In genomic region chr13:23433206-23433605, GRCm38 (mm10) we compare ENCODE assay signal across 9 mouse cellular contexts. TPM values are rescaled to one million over a fixed set of nuclear protein-coding genes. Genes with fewer than 3 reads are reported as not detected.
DNase-seq lines count a peak whose midpoint lies in the region; ATAC-seq and TF ChIP-seq lines count a peak whose summit lies in the region.
"Had no signal": no experiment of that assay in that cellular context is flagged by ENCODE, and none has a peak within 500 bp of the region (broad histone marks: within the 10 kb centered on the region; RNA-seq: fewer than 3 reads in every experiment).

No protein-coding gene starts in this region.

- WGBS in heart, embryonic 11.5 days (ENCODE audit: insufficient replicate concordance): 15% methylated on average over 5 of the region's 5 CpGs
- WGBS in hindbrain, embryonic 16.5 days: 15% methylated on average over 5 of the region's 5 CpGs
- WGBS in midbrain, embryonic 15.5 days: 9% methylated on average over 5 of the region's 5 CpGs

- no peak for TF ChIP-seq POLR2A in cortical plate, adult 2 months (IDR thresholded peaks at IDR 0.05; ENCODE audit: extremely low read depth, insufficient read depth, low read length)

- H3K9ac ChIP-seq in heart, embryonic 11.5 days (ENCODE audit: low read depth, low read length): 0 out of 2 replicates have a peak overlapping the region, but pooled peaks have one; percentile 31
- H3K9ac ChIP-seq in hindbrain, embryonic 16.5 days (ENCODE audit: low read depth, low read length): peak overlapping the region; percentile 41; the same call in 1 of the 2 replicates
- H3K9ac ChIP-seq in midbrain, embryonic 15.5 days: peak overlapping the region; percentile 19; the same call in 1 of the 2 replicates

- ATAC-seq in heart, embryonic 11.5 days (replicated peaks; ENCODE audit: insufficient number of reproducible peaks, low FRiP score, low TSS enrichment): no peak
- ATAC-seq in hindbrain, embryonic 16.5 days: no peak
- no peak for ATAC-seq in midbrain, embryonic 15.5 days (replicated peaks)
- ATAC-seq in CD4-positive, CD25-positive, alpha-beta regulatory T cell, adult 4 months: no peak

- H3K4me3 ChIP-seq in heart, embryonic 11.5 days (ENCODE audit: low read depth, low read length): peak overlapping the region; percentile 51
- peak overlapping the region; percentile 54 for H3K4me3 ChIP-seq in cortical plate, adult 2 months (ENCODE audit: insufficient read depth, low read length)
- peak overlapping the region; percentile 55 for H3K4me3 ChIP-seq in hindbrain, embryonic 16.5 days (ENCODE audit: low read length)
- H3K4me3 ChIP-seq in midbrain, embryonic 15.5 days: peak overlapping the region; percentile 67

- peaks cover 6% of the 10 kb centered on the region for H3K4me1 ChIP-seq in heart, embryonic 11.5 days (ENCODE audit: control insufficient read depth, insufficient read depth, low read length)
- no peaks in the 10 kb centered on the region; the same call in 1 of the 2 replicates for H3K4me1 ChIP-seq in cortical plate, adult 2 months (ENCODE audit: control insufficient read depth, insufficient read depth, low read length)
- H3K4me1 ChIP-seq in hindbrain, embryonic 16.5 days (ENCODE audit: control insufficient read depth, insufficient read depth, low read depth, low read length): peaks cover 17% of the 10 kb centered on the region
- peaks cover 39% of the 10 kb centered on the region for H3K4me1 ChIP-seq in midbrain, embryonic 15.5 days

- peak overlapping the region; percentile 80 for H3K27ac ChIP-seq in heart, embryonic 11.5 days (ENCODE audit: low read depth, low read length)
- no peak overlapping the region for H3K27ac ChIP-seq in cortical plate, adult 2 months (ENCODE audit: insufficient read depth, low read length)
- H3K27ac ChIP-seq in hindbrain, embryonic 16.5 days (ENCODE audit: low read depth, low read length): no peak overlapping the region
- 0 out of 2 replicates have a peak overlapping the region, but pooled peaks have one; percentile 30 for H3K27ac ChIP-seq in midbrain, embryonic 15.5 days

- H3K36me3 ChIP-seq in heart, embryonic 11.5 days (ENCODE audit: control insufficient read depth, insufficient read depth, low read length): no peaks in the 10 kb centered on the region
- H3K36me3 ChIP-seq in hindbrain, embryonic 16.5 days (ENCODE audit: control insufficient read depth, insufficient read depth, low read length): no peaks in the 10 kb centered on the region
- no peaks in the 10 kb centered on the region for H3K36me3 ChIP-seq in midbrain, embryonic 15.5 days (replicated peaks)

- H3K27me3 ChIP-seq in heart, embryonic 11.5 days (ENCODE audit: control insufficient read depth, insufficient read depth, low read length): no peaks in the 10 kb centered on the region
- H3K27me3 ChIP-seq in hindbrain, embryonic 16.5 days (replicated peaks; ENCODE audit: control insufficient read depth, insufficient read depth, low read length): no peaks in the 10 kb centered on the region
- H3K27me3 ChIP-seq in midbrain, embryonic 15.5 days (replicated peaks): no peaks in the 10 kb centered on the region

- no peak for TF ChIP-seq CTCF in cortical plate, adult 2 months (IDR thresholded peaks at IDR 0.05; ENCODE audit: extremely low read depth, insufficient read depth, low read length)

- no peaks in the 10 kb centered on the region for H3K9me3 ChIP-seq in heart, embryonic 11.5 days (replicated peaks; ENCODE audit: control insufficient read depth, low read length)
- no peaks in the 10 kb centered on the region for H3K9me3 ChIP-seq in hindbrain, embryonic 16.5 days (ENCODE audit: control insufficient read depth, low read length)
- no peaks in the 10 kb centered on the region for H3K9me3 ChIP-seq in midbrain, embryonic 15.5 days

- intact Hi-C loops in heart, postnatal 25 days (cut with DNase I): loop anchor here (5.0 kb wide), 2 partner anchors 329 to 1406 kb away; partner anchors contain the start of genes Hist1h1a, Hist1h3a and Hist1h4a

- no peak for DNase-seq in heart, postnatal 25 days (ENCODE audit: low spot score)
- no peak for DNase-seq in adrenal gland, postnatal 4 days (ENCODE audit: low spot score in 2 of 2)
- no peak for DNase-seq in lung, postnatal 25 days (ENCODE audit: low spot score)

- peak overlapping the region; percentile 75 for H3K4me2 ChIP-seq in heart, embryonic 11.5 days
- peak overlapping the region; percentile 80 for H3K4me2 ChIP-seq in hindbrain, embryonic 16.5 days (ENCODE audit: low read length)
- H3K4me2 ChIP-seq in midbrain, embryonic 15.5 days: peak overlapping the region; percentile 77

RNA-seq across cellular contexts. Expression of gene Abt1, which starts 9.5 kb away (rescaled TPM):
- polyA plus RNA-seq in heart, embryonic 11.5 days (2014; fragmentation: Nextera tagmentation; extraction: Ambion mirVana): 8.9 and 9.8 TPM in 2 replicates
- 1 to 10 TPM; 3.9 to 4.4 TPM for total RNA-seq in heart, postnatal 25 days (2021)
- polyA plus RNA-seq in cortical plate, adult 2 months (2012; rRNA removed): 7.8 and 8.3 TPM in 2 replicates
- 9.8 and 10.1 TPM in 2 replicates for polyA plus RNA-seq in hindbrain, embryonic 16.5 days (2015; fragmentation: Nextera tagmentation; extraction: Ambion mirVana)
- 9.8 and 9.9 TPM in 2 replicates for polyA plus RNA-seq in midbrain, embryonic 15.5 days (2015; fragmentation: Nextera tagmentation; extraction: Ambion mirVana)
- 1 to 10 TPM; 7.9 to 8.9 TPM for total RNA-seq in adrenal gland, postnatal 4 days (2021)
- 10 to 100 TPM; 12.4 to 14.5 TPM for polyA plus RNA-seq in CD4-positive, CD25-positive, alpha-beta regulatory T cell, adult 4 months (2017; shearing (Covaris generic))

RNA-seq across cellular contexts. Expression of gene Btn1a1, which starts 32.5 kb away (rescaled TPM):
- 0.97 and 1.7 TPM in 2 replicates for polyA plus RNA-seq in heart, embryonic 11.5 days (2014; fragmentation: Nextera tagmentation; extraction: Ambion mirVana)
- total RNA-seq in heart, postnatal 25 days (2021): not detected
- polyA plus RNA-seq in cortical plate, adult 2 months (2012; rRNA removed): 0.04 and 0.06 TPM in 2 replicates
- 0.09 and 0.20 TPM in 2 replicates for polyA plus RNA-seq in hindbrain, embryonic 16.5 days (2015; fragmentation: Nextera tagmentation; extraction: Ambion mirVana)
- 0.09 and 0.25 TPM in 2 replicates for polyA plus RNA-seq in midbrain, embryonic 15.5 days (2015; fragmentation: Nextera tagmentation; extraction: Ambion mirVana)
- under 1 TPM; 0.20 to 0.87 TPM for total RNA-seq in adrenal gland, postnatal 4 days (2021)
- polyA plus RNA-seq in CD4-positive, CD25-positive, alpha-beta regulatory T cell, adult 4 months (2017; shearing (Covaris generic)): not detected
- total RNA-seq: layer of hippocampus, postnatal 36 days had no signal

RNA-seq across cellular contexts. Expression of gene Btn2a2, which starts 55.5 kb away (rescaled TPM):
- 0.59 and 0.80 TPM in 2 replicates for polyA plus RNA-seq in heart, embryonic 11.5 days (2014; fragmentation: Nextera tagmentation; extraction: Ambion mirVana)
- not detected for total RNA-seq in heart, postnatal 25 days (2021)
- 0.69 and 0.95 TPM in 2 replicates for polyA plus RNA-seq in cortical plate, adult 2 months (2012; rRNA removed)
- 0.14 TPM in 1 of 2 replicates, not detected in the other for polyA plus RNA-seq in hindbrain, embryonic 16.5 days (2015; fragmentation: Nextera tagmentation; extraction: Ambion mirVana)
- not detected in 2 replicates for polyA plus RNA-seq in midbrain, embryonic 15.5 days (2015; fragmentation: Nextera tagmentation; extraction: Ambion mirVana)
- under 1 TPM in 1 of 2 experiments, not detected in 1; 0.17 TPM for total RNA-seq in adrenal gland, postnatal 4 days (2021)
- not detected for polyA plus RNA-seq in CD4-positive, CD25-positive, alpha-beta regulatory T cell, adult 4 months (2017; shearing (Covaris generic))

Comparison
In these comparisons a context has a peak if more than half of its experiments do, and no peak if none do; other contexts are left out.
1. H3K27ac ChIP-seq: peak in heart, embryonic 11.5 days (single experiment) and midbrain, embryonic 15.5 days (single experiment); none in cortical plate, adult 2 months (single experiment) and hindbrain, embryonic 16.5 days (single experiment).
2. Peak in every context shown above with its lines, with median percentiles within 50 percentile points of each other: H3K4me2 ChIP-seq, H3K4me3 ChIP-seq and H3K9ac ChIP-seq.